Mouse (Mus musculus) thymus, adult 2 months (tissue): ENCODE results near the gene Ang2.

Experiments
- CTCF ChIP-seq: fragments of 200-500 bp; IDR thresholded peaks from 2 replicates; pipeline ENCODE4 v1.5.1; 2012; ENCODE audit warnings: mild to moderate bottlenecking, control low read depth, low read length, moderate library complexity, borderline replicate concordance; ENCODE audit not compliant: control insufficient read depth, poor library complexity, insufficient read depth; ENCODE audit errors: extremely low read depth
- POLR2A ChIP-seq: fragments of 200-500 bp; IDR thresholded peaks from 2 replicates; pipeline ENCODE4 v1.6.1; 2012; ENCODE audit warnings: mild to moderate bottlenecking, low read length, control low read depth, moderate library complexity; ENCODE audit not compliant: control insufficient read depth, poor library complexity, insufficient read depth; ENCODE audit errors: extremely low read depth

GRCm38 (mm10) chr14:51146685-51147084, 52.3 kb downstream of the Ang2 start, which contains the start of gene Rnase1:
- TF ChIP-seq CTCF = no peak
- no peak for TF ChIP-seq POLR2A
